Mouse (Mus musculus) forebrain, embryonic 14.5 days (tissue): Measurements from ENCODE around the gene Klhdc1. TPM values are rescaled to one million over a fixed set of nuclear protein-coding genes. Genes with fewer than 3 reads are reported as not detected.
A peak's percentile ranks its signal among the peaks of the same experiment; 100 is the strongest.

Experiments used
- ATAC-seq: fragments of 200-750 bp; cut with Nextera tagmentation; 2 replicates; pipeline ENCODE4 v1.8.0; 2017; ENCODE audit warnings: mild to moderate bottlenecking, moderate library complexity
- DNase-seq: peaks from one replicate; pipeline ENCODE4 v3.0.0-alpha.2; 2015; ENCODE audit warnings: low spot score
- H3K27ac ChIP-seq: fragments of 300-500 bp; sonication (generic); 2 replicates; pipeline ENCODE4 v1.5.1; 2014; ENCODE audit warnings: low read depth, mild to moderate bottlenecking, control low read depth, low read length, moderate library complexity
- H3K27me3 ChIP-seq: fragments of 300-500 bp; sonication (generic); replicated peaks from 2 replicates; pipeline ENCODE4 v1.6.1; 2014; ENCODE audit warnings: low read length, control low read depth, mixed read lengths; ENCODE audit not compliant: control insufficient read depth, insufficient read depth
- H3K36me3 ChIP-seq: fragments of 300-500 bp; sonication (generic); 2 replicates; pipeline ENCODE4 v1.6.1; 2014; ENCODE audit warnings: low read length, control low read depth; ENCODE audit not compliant: control insufficient read depth, insufficient read depth
- H3K4me1 ChIP-seq: fragments of 300-500 bp; sonication (generic); 2 replicates; pipeline ENCODE4 v1.6.1; 2014; ENCODE audit warnings: antibody characterized with exemption, low read length, control low read depth; ENCODE audit not compliant: control insufficient read depth, insufficient read depth
- H3K4me2 ChIP-seq: fragments of 300-500 bp; sonication (generic); 2 replicates; pipeline ENCODE4 v1.6.1; 2014; ENCODE audit warnings: mild to moderate bottlenecking, control low read depth, low read length
- H3K4me3 ChIP-seq: fragments of 300-500 bp; sonication (generic); 2 replicates; pipeline ENCODE4 v1.5.1; 2014; ENCODE audit warnings: low read depth, low read length, control low read depth
- H3K9ac ChIP-seq: fragments of 300-500 bp; sonication (generic); 2 replicates; pipeline ENCODE4 v1.6.1; 2014; ENCODE audit warnings: mild to moderate bottlenecking, low read length, control low read depth, moderate library complexity
- H3K9me3 ChIP-seq: fragments of 300-500 bp; sonication (generic); replicated peaks from 2 replicates; pipeline ENCODE4 v1.6.1; 2016; ENCODE audit warnings: low read length, control low read depth, mixed read lengths; ENCODE audit not compliant: control insufficient read depth
- WGBS: fragments of 180-500 bp; shearing (Covaris S2); extraction: QIAGEN DNeasy Blood & Tissue Kit; methylation state at CpG from one replicate; pipeline ENCODE4 v1.1.7; 2014; 5-methylcytosine and 5-hydroxymethylcytosine counted together
- polyA plus RNA-seq: library from polyadenylated mRNA; unstranded; fragments of >200 nt; fragmentation: Nextera tagmentation; extraction: Ambion mirVana; gene quantifications from 2 replicates; pipeline ENCODE4 v1.2.1, GENCODE M21; 2014

Gene Klhdc1
- polyA plus RNA-seq: 10.6 and 11.9 TPM in 2 replicates

DNA sequence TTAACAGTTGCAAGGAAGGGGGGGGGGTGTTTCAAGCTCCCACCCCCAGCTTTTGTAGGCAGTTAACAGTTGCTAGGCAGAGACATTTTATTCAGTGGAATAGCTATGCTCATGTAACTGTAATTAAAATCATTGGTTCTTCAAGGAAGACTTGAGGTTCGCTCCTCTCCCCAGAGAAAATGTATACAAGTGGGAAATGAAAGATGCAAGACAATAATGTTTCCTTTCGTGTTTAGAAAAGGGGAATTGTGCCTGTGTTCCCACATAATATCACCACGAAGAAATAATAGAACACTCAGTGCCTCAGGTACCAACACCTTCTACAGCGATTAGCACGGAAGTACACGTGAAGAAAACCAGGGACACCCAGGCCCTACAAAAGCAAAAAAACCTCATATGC, at the start of gene Klhdc1:
Klhdc1 (plus strand) TSS at position 301 of the 400 bp plus-strand sequence.
- Histone ChIP-seq H3K4me2 (peak within 1 kb of the TSS; percentile 74), H3K9me3 (no peaks in the 10 kb centered on the region), H3K27me3 (no peaks in the 10 kb centered on the region), H3K4me3 (peak within 1 kb of the TSS; percentile 71), H3K9ac (peak within 1 kb of the TSS; percentile 84), H3K4me1 (no peaks in the 10 kb centered on the region), H3K27ac (peak within 1 kb of the TSS; percentile 72), H3K36me3 (no peaks in the 10 kb centered on the region)
- ATAC-seq: no peak
- no peak for DNase-seq
- 73% methylated on average over 6 of the region's 6 CpGs for WGBS

DNA sequence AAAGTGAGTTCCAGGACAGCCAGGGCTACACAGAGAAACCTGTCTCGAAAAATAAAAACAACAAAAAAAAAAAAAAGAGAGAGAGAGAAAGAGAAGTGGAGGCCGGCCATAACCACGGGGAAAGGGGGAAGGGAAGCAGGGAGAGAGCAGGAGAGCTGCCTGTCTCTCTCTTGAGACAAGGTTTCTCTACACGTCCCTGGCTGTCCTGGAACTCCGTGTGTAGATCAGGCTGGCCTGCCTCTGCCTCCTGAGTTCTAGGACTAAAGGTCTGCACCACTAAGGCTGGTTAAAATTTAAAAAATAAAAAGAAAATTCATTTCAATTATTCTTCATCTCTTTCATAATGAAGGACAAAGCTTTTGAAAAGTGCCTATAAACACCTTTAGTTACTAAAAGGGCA, 49.6 kb upstream of the Klhdc1 start:
- H3K4me2 ChIP-seq: no peak overlapping the region
- no peak overlapping the region for H3K4me3 ChIP-seq
- DNase-seq (no peak), ATAC-seq (no peak)
- no peaks in the 10 kb centered on the region for H3K27me3 ChIP-seq
- H3K9ac ChIP-seq: no peak overlapping the region
- peaks cover 29% of the 10 kb centered on the region for H3K36me3 ChIP-seq
- H3K9me3 ChIP-seq: no peaks in the 10 kb centered on the region
- WGBS: 92% methylated on average over 5 of the region's 5 CpGs
- no peak overlapping the region for H3K27ac ChIP-seq
- peaks cover 6% of the 10 kb centered on the region for H3K4me1 ChIP-seq

GRCm38 (mm10) chr12:69192637-69193036, 48.3 kb upstream of the Klhdc1 start:
- Histone ChIP-seq H3K4me2 (no peak overlapping the region), H3K36me3 (peaks cover 26% of the 10 kb centered on the region), H3K9ac (no peak overlapping the region), H3K27me3 (no peaks in the 10 kb centered on the region), H3K27ac (no peak overlapping the region), H3K4me3 (no peak overlapping the region), H3K9me3 (no peaks in the 10 kb centered on the region), H3K4me1 (peaks cover 6% of the 10 kb centered on the region)
- 97% methylated on average over 2 of the region's 2 CpGs for WGBS
- DNase-seq: no peak
- no peak for ATAC-seq

DNA sequence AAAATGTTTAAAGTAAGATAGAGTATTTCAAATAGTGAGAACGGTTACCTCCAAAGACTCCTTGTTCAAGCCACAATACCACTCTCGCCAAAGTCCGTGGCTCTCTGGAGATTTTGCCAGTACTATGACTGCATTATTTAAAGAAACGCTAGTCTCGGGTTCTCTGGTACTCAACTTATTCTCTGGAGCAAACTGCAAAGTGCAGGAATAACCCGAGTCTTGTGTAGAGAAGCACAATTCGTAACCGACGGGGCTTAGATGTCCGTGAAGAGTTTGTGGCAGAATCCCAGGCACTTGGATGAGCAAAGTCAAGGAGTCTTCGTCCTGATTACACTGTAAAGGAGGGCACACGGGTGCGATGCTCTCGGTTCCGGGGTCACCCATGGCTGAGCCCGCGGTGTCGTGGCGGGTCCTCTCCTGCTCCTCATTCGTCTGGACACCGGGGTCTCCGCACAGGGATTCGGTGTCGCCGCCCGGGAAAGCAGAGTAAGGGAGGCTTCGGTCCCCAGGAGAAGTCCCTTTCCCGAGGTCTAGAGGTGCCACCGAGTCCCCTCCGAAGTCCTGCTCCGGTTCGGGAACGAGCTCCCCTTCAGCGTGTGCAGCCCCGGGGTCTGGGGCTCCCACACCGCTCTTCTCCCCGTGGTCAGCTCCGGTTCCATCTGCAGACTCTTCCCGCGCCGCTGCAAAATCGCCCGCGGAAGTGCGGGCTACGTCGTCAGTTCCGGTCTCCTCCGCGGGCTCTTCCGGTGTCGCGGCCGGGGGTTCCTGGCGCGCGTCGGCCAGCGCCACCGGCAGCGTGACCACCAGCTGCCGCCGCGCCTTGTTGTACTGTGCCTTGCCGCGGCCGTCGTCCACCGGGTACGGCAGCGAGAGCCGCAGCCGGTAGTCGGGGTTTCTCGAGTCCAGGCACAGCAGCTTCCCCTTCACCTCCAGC, 44.3 kb upstream of the Klhdc1 start, which contains the start of gene Gm49383:
Gm49383 (minus strand) TSS at position 661 of the 934 bp plus-strand sequence.
- H3K27ac ChIP-seq: peak within 1 kb of the TSS; percentile 86
- H3K4me3 ChIP-seq: peak within 1 kb of the TSS; percentile 83
- peaks cover 20% of the 10 kb centered on the region for H3K36me3 ChIP-seq
- WGBS: under 1% methylated on average over 75 of the region's 75 CpGs
- H3K9ac ChIP-seq: peak within 1 kb of the TSS; percentile 87
- H3K4me1 ChIP-seq: peaks cover 11% of the 10 kb centered on the region
- H3K9me3 ChIP-seq: no peaks in the 10 kb centered on the region
- ATAC-seq (peak; percentile 86), DNase-seq (peak; percentile 85)
- no peaks in the 10 kb centered on the region for H3K27me3 ChIP-seq
- H3K4me2 ChIP-seq: peak within 1 kb of the TSS; percentile 96

GRCm38 (mm10) chr12:69197378-69198163, 43.4 kb upstream of the Klhdc1 start:
- ATAC-seq: peak; percentile 78
- WGBS: under 1% methylated on average over 84 of the region's 94 CpGs
- H3K4me3 ChIP-seq: peak overlapping the region; percentile 83
- H3K4me1 ChIP-seq: peaks cover 11% of the 10 kb centered on the region
- no peaks in the 10 kb centered on the region for H3K27me3 ChIP-seq
- H3K27ac ChIP-seq: peak overlapping the region; percentile 86
- peaks cover 24% of the 10 kb centered on the region for H3K36me3 ChIP-seq
- no peaks in the 10 kb centered on the region for H3K9me3 ChIP-seq
- peak overlapping the region; percentile 96 for H3K4me2 ChIP-seq
- H3K9ac ChIP-seq: peak overlapping the region; percentile 87
- peak; percentile 51 for DNase-seq

- under 1% methylated on average over 18 of the region's 18 CpGs for WGBS
- DNase-seq: peak; percentile 68
- H3K4me1 ChIP-seq: peaks cover 11% of the 10 kb centered on the region
- ATAC-seq: peak; percentile 40
- H3K4me3 ChIP-seq: peak within 1 kb of the TSS; percentile 83
- no peaks in the 10 kb centered on the region for H3K9me3 ChIP-seq
- H3K9ac ChIP-seq: peak within 1 kb of the TSS; percentile 87
- H3K27ac ChIP-seq: peak within 1 kb of the TSS; percentile 86
- H3K4me2 ChIP-seq: peak within 1 kb of the TSS; percentile 96
- H3K27me3 ChIP-seq: no peaks in the 10 kb centered on the region
- H3K36me3 ChIP-seq: peaks cover 25% of the 10 kb centered on the region
These were observed 42.8 kb upstream of the Klhdc1 start, which contains the start of gene Dnaaf2 for GRCm38 (mm10) chr12:69198164-69198535. Gene Dnaaf2, minus strand, starts transcription at chr12:69198429.

- no peak overlapping the region for H3K27ac ChIP-seq
- H3K4me1 ChIP-seq: peaks cover 11% of the 10 kb centered on the region
- no peaks in the 10 kb centered on the region for H3K27me3 ChIP-seq
- H3K4me3 ChIP-seq: no peak overlapping the region
- no peaks in the 10 kb centered on the region for H3K9me3 ChIP-seq
- H3K9ac ChIP-seq: no peak overlapping the region
- DNase-seq (no peak), ATAC-seq (no peak)
- H3K36me3 ChIP-seq: peaks cover 25% of the 10 kb centered on the region
- peak overlapping the region; percentile 96; the same call in 1 of the 2 replicates for H3K4me2 ChIP-seq
These were observed 42.0 kb upstream of the Klhdc1 start for GRCm38 (mm10) chr12:69198985-69199384.

DNA sequence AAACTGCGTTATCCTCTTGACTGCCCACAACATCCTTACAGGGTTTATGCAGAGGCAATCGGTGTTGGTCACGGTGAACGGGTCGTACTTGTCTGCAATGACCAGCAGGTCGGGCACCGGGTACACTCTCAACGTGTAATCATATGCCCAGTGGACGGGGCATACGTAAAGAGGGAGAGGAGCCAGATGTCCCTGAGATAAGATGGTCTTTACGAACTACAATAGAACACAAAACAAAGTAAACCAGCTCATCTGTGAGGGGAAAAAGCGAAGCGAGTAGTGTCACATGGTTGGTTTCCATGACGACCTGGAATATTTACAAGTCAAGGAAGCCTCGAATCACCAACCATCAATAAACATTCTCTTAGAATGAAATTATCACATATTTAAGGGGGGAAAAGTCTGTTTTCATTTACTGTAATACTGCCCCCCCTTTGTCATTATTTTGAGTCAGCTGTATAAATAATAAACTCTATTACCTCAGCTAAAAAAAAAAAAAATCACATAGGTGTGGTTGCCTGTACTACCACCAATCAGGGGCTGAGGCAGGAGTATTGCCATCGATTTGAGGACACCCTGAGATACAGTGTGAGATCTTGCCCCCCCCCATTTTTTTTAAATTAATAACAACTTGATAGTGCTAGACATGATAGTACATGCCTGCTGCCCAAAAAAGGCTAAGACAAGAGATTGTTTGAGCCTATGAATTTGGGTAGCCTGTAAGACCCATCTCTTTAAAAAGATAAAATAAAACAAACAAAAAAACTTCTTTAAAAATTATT, 36.7 kb upstream of the Klhdc1 start, which contains the start of gene Gm49384:
Gm49384 (minus strand) TSS at position 216 of the 782 bp plus-strand sequence.
- Histone ChIP-seq H3K9ac (no peak within 1 kb of the TSS), H3K36me3 (peaks cover 30% of the 10 kb centered on the region), H3K4me1 (no peaks in the 10 kb centered on the region), H3K27ac (no peak within 1 kb of the TSS), H3K9me3 (no peaks in the 10 kb centered on the region), H3K4me3 (no peak within 1 kb of the TSS), H3K4me2 (no peak within 1 kb of the TSS), H3K27me3 (no peaks in the 10 kb centered on the region)
- DNase-seq: peak; percentile 69
- 0 out of 2 replicates have a peak, but pooled peaks have one; percentile 42 for ATAC-seq
- WGBS: 81% methylated on average over 16 of the region's 16 CpGs
